Mouse (Mus musculus) erythroblast, embryonic 14.5 days (primary cell): ENCODE data around the gene Olfr1288.

Source experiments
- GATA1 ChIP-seq: IDR thresholded peaks from 2 replicates; pipeline ENCODE4 v1.6.1; 2012; ENCODE audit warnings: low read length, inconsistent platforms, mixed read lengths
- TAL1 ChIP-seq: IDR thresholded peaks from 3 replicates; pipeline ENCODE4 v1.6.1; 2012; ENCODE audit warnings: low read length, inconsistent platforms, mixed read lengths

DNA sequence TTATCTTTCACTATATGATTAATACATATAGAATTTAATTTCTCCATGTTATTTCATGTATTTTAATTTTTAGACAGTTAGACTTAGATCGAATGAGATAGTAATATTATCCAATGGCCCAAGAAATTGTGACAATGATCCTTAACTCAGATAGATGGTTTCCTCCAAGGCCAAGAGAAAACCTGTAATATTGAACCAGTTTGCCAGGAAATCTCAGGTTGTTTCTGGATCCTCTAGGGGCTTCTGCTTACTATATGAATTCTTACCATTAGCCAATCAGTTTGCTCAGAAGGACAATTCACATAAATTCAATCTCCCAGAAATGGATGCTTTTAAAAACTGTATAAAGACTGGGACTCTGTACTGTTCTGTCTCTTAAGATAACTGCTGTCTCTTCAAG, 51.0 kb downstream of the Olfr1288 start, which contains the start of gene Olfr1293-ps:
- TF ChIP-seq TAL1, result no peak
- no peak for TF ChIP-seq GATA1
